Mouse (Mus musculus) thymus, adult 18-20 months (tissue): Measurements from ENCODE around the gene Madd.

ENCODE experiments used
- DNase-seq, 2 experiments: peaks; one replicate each; pipeline ENCODE4 v3.0.0; 2022; ENCODE audit warnings: mixed read lengths in 2 of 2

The Madd gene

GRCm38 (mm10) chr2:91183711-91184405, at the start of gene Madd:
Gene Madd, minus strand, starts transcription at chr2:91183837.
- DNase-seq = peak; percentile 62 to 75

DNA sequence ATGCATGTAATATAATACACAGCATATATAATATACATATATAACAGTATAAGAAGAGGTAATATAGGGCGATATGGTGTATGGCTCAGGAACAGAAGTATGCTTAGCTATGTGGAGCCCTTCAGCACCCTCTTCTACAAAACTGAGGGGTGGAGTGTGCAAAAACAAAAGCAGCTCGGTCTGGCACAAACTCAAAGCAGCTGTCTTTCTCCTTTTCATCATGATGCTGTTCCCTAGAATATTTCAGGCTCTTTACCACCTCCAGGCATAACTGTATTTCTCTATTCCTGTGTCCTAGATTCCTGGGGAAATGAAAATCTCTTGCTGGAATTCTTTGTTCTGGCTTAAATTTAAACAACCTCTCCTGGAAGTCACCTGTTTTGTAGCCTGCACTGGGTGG, 46.1 kb upstream of the Madd start:
- DNase-seq = no peak

DNA sequence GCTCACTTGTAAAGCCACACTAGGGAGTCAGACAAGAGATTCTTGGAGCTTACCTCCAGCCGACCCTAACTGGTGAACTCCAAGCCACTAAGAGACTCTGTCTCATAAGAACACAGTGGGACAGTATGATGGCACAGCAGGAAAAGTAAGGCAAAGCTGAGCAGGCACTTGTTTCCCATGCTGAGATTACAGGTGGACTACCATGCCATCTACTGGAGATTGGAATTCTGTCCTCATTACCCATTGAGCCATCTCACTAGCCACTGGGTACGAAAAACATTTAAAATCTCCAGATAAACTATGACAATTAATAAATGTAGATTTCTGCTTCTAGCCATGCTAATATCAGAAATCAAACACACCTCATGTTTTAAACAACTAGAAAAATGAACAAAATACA, 40.0 kb upstream of the Madd start:
- DNase-seq = no peak

DNA sequence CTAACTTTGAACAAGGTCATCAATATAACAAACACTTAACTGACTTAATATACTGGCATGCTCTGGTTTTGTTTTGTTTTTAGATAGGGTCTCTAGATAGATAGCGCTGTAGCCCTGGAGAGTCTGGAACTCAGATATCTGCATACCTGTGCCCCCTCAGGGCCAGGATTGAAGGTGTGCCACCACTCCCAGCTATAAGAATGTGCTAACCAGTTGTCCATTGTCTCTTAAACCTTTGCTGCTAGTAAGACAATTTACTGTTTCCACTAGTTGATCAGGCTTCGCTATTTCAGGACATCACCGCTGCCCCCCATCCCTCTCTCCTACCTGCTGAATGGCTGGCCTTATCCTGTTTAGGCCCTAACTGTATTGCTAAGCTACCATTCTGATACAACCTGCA, 36.9 kb upstream of the Madd start:
- no peak for DNase-seq

DNA sequence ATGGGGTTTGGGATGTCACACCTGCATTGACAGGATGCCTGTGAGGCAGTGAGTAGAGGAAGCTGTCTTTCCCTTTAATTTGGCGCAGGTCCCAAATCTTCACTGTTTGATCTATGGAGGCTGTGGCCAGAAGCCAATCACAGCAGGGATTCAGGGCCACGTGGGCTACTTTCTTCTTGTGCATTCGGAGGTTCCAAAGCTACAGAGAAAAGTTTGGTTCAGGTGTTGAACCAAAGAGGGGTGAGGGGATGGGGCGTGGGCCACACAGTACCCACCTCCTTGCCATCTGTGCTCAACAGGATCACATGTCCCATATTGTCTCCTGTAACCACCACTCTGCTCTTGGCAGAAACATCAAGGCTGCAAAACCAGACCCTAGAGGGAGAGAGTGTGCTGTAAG, 33.4 kb upstream of the Madd start:
- peak; percentile 60 to 79 for DNase-seq

DNA sequence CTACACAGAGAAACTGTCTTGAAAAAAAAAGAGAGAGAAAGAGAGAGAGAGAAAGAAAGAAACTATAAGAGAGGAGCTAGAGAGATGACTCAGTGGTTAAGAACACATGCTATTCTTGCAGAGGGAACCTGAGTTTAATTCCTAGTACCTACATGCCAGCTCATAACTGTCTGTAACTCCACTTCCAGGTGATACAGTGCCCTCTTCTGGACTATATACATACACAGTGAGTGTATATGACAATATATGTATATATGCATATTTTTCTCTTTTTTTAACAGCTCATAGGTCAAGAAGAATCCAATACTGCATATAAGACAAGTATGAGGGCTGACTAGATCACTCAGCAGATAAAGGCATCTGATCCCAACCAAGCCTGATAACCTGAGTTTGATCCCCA, 29.7 kb upstream of the Madd start:
- no peak for DNase-seq

GRCm38 (mm10) chr2:91206254-91206775, 22.7 kb upstream of the Madd start:
- no peak for DNase-seq

GRCm38 (mm10) chr2:91202972-91203656, 19.5 kb upstream of the Madd start:
- no peak for DNase-seq

DNA sequence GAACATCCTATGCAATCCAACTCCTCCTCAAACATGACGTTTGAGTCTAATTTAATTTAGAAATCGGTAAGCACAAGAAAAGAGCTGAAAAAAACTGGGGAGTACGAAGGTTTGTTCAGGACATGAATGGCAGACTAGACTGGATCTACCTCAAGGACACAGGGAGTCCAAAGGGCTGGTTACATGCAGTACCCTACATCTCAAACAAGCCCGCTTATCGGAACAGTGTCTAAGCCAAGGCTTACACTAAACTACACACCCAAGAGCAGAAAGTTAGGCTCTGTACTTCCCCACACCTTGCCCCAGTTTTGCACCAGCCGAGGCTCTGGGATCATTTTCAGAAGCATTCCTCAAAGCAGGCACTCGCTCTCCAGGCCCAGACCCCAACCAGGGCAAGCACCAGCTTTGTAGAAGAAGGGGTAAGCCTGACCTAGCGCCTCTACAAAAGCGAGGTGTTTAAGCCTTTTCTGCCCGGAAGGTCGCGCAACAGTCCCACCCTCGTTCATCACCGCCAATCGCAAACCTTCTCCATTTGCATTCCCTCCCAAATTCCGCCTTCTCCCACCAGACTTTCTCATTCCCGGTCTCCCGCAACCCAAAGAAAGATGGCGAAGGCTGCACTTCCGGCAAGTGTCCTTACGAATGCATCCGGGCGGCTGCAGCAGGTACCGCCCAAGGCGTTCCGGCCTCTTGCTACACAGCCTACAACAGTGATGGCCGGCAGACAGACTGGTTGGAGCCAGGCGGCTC, 18.8 kb upstream of the Madd start, which contains the start of the genes Nr1h3 and Acp2:
Gene Nr1h3, minus strand, starts transcription at position 613 of the 750 bp plus-strand sequence.
Gene Acp2, plus strand, starts transcription at position 664 of the 750 bp plus-strand sequence.
- peak; percentile 75 to 77 for DNase-seq

DNA sequence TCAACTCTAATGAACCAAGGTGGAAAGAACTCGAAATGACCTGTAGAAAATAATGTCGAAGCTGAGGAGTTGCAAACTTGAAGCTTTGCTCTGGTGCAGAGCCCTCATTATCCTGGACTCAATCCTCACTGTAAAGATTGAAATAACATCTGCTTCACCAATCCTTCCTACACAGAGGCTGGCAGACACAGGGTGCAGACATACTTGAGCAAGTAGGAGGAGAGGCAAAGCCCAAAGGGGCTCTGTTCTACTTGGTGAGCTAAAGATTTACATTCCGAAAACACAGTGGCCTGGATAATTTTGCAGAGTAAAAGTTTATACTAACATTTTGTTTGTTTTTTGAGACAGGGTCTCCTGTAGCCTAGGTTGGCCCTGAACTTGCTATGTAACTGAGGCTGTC, 15.3 kb upstream of the Madd start:
- DNase-seq = no peak

GRCm38 (mm10) chr2:91196577-91197001, 13.0 kb upstream of the Madd start:
- no peak for DNase-seq

- DNase-seq = peak; percentile 37 to 42
Observed at GRCm38 (mm10) chr2:91194624-91195332, 11.1 kb upstream of the Madd start.

DNA sequence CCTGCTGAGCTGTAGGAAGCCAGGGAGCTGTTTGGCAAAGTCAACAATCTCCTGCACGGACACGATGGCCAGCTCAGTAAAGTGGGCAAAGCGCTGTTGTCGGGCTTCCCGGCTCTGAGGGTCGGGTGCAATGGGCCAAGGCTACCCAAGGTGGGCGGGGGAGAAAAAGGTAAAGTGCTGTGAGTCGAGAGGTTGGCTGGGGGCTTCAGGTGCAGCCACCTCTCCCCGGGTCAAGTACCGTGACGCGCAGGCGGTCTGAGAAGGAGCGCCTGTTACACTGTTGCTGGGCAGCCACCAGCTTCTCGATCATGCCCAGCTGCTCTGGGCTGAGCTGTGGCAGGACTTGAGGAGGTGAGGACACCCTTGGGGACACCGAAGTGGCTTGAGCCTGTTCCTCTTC, 6.9 kb upstream of the Madd start:
- no peak for DNase-seq

DNA sequence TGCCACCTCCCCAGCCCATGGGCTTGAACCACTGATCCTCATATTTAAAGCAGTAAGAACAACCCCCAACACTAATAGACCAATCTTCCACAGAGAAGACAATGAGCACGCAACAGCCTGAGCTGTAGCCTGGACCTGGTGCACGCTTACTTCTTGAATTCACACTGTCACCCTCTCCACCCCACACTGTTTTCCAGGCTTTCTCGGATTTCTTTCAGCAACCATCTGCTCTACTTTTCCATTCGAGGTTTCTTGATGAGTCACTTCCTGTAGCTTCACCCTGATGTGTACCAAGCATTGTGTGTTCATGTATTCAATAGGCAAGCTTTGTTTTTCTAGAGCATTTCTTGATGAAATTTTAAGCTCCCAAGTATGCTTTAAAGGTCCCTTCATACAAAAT, 3.8 kb upstream of the Madd start:
- no peak for DNase-seq

DNA sequence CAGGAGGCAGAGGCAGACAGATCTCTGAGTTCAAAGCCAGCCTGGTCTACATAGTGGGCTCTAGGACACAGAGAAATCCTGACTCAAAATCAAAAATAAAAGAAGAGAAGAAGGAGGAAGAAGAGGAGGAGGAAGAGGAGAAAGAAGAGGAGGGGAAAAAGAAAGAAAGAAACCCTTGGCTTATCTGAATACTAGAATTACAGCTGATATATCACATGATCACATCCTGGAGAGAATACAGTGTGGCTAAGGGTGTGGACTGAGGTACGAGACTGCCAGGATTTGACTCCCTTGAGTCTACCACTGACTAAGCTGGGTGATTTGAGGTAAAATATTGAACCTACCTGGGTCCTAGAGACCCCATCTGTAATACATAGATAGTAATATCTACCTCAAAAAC, 2.6 kb upstream of the Madd start:
- no peak for DNase-seq

DNA sequence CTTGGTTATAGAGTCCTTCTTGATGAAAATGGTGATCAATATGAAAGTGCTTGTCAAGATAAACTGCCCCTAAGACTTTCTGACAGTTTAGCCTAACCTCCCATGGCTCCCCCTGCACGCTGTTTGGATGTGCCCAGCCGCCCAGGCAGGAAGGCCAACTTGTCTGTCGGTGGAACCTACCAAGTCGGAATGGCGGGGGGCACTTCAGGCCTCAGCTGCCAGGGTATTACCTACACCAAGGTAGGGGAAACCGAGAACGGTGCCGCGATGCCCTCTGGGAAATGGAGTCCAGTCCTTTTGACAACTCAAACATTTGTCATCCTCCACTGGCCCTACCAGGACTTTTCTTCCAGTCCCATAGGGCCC, 506 bp downstream of the Madd start:
- DNase-seq = peak; percentile 98 to 99

DNA sequence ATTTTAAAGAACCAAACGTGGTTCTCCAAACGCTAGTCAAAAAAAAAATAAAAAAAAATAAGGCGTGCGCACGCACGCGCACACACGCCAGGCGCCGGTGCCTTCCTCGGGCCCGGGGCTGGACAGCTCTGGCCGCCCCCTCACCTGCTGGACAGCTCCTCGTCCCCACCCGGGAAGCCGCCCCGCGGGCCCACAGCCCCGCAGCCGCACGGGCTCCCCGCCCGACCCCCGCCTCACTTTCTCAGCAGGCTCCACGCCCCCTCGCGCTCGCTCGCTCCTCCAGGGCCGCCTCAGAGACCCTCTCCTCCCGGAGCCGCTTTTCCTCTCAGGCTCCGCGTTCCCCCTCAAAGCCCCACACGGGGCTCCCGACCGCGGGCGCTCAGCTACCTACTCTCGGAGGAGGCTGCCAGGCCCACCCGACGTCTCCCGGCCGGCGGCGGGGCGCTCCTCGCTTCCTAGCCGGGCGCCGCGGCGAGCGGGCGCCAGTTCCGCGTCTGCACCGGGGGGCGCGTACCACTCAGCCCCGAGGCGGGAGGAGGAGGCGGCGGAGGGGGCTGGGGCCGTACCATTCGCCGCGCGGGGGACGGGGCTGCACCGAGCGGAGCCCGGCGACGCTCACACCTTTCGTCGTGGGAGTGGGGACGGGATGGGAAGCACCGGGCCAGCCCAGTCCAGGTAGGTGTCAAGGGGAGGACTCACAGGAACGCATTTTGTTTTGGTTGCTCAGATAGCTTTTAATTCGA, 1.1 kb downstream of the Madd start:
- DNase-seq = peak; percentile 86

DNA sequence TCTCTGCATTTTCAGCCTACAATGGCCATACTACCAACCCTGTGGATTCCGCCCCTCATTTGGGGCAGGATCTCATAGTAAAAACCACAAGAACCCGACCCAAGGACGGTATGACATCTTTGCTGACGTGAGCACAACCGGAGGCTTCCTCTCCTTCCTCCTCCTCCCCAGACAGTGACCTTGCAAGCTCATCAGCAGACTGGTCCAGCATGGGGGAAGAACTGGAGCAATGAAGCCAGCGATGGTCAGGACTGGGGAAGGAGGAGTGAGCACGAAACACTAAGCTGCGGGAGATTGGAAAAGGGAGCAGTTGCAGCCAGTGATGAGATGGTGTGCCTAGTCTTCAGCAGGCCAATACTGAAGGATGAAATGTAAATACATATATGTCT, 1.6 kb downstream of the Madd start:
- peak in 1 of 2 experiments; percentile 26 for DNase-seq

GRCm38 (mm10) chr2:91180706-91181105, 2.9 kb downstream of the Madd start:
- DNase-seq = no peak

GRCm38 (mm10) chr2:91179825-91180224, 3.8 kb downstream of the Madd start:
- no peak for DNase-seq

DNA sequence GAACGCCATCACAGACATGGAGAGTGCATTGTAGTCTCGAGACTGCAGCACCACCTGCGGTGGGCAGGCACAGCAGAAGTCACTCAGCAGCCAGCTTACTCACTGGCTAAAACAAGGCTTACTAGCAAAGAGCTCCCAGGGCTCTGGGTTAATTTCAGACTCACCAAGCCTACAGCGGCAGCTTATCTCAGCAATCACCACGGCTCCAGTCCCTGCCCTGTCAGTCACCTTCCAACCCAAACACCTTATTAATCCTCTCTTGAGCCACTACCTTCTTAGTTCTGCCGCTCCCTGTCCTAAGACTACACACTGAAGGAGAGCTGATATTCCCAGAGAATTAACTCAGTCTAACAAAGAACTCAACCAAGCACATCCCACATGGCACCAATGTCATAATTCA, 7.4 kb downstream of the Madd start:
- DNase-seq = no peak

- DNase-seq = no peak
Observed at GRCm38 (mm10) chr2:91175490-91175889, 8.1 kb downstream of the Madd start.
